Mouse (Mus musculus) small intestine, adult 2 months (tissue): Measurements from ENCODE around the gene Adat3.
A peak's percentile ranks its signal among the peaks of the same experiment; 100 is the strongest.

Source experiments
- CTCF ChIP-seq: fragments of 200-500 bp; IDR thresholded peaks from 2 replicates; pipeline ENCODE4 v1.5.1; 2012; ENCODE audit warnings: low read depth, mild to moderate bottlenecking, control low read depth, inconsistent platforms, low read length, moderate library complexity, mixed read lengths; ENCODE audit not compliant: insufficient replicate concordance, insufficient read length; ENCODE audit errors: extremely low read depth
- POLR2A ChIP-seq: fragments of 200-500 bp; IDR thresholded peaks from 2 replicates; pipeline ENCODE4 v1.6.1; 2012; ENCODE audit warnings: low read depth, mild to moderate bottlenecking, control low read depth, inconsistent platforms, low read length, moderate library complexity

DNA sequence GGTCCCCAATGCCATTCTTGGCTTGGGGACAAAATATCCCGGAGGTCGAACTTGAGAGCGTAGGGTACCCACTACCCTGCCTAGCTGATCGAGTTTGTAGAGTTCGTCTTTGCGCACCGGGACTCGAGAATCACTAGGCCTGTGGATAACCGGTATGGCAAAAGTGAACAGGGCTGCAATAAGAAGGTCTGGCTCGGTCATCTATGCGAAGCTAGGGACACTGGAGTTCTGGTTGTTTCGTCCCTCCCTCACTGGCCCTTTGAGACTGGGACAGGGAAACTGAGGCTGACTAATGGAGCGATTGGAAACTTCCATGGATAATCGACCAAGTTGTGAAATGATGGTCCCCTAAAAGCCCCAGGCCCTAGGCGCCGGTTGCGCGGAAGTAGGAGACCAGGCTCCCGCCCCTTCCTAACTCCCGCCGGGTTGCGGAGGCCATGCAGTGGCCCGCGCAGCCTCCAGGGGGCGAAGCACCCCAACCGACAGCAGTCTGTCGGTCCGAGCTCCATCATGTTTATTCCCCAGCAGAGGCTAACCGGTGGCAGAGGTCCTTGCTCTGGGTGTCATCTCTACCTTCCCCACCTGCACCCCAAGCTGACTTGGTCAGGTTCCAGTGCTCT, 24.4 kb upstream of the Adat3 start:
- TF ChIP-seq CTCF (peak; percentile 88), POLR2A (no peak; the same call in 1 of the 2 replicates)
